Mouse (Mus musculus) ES-Bruce4 (cell line): Measurements from ENCODE around the gene Ddx25.

Experiments used
- CTCF ChIP-seq: IDR thresholded peaks from one replicate; pipeline ENCODE4 v1.8.1; 2011; ENCODE audit warnings: low read depth, low read length
- EP300 ChIP-seq: IDR thresholded peaks from 2 replicates; pipeline ENCODE4 v1.6.1; 2011; ENCODE audit warnings: low read depth, low read length; ENCODE audit not compliant: insufficient read depth
- POLR2A ChIP-seq: IDR thresholded peaks from one replicate; pipeline ENCODE4 v1.8.1; 2011; ENCODE audit warnings: low read length; ENCODE audit not compliant: insufficient read depth

- TF ChIP-seq POLR2A (no peak), CTCF (no peak), EP300 (no peak)
These were observed 17.3 kb downstream of the Ddx25 start for GRCm38 (mm10) chr9:35541024-35541423.
